Mouse (Mus musculus): ENCODE data around the gene Abcg1.

DNA sequence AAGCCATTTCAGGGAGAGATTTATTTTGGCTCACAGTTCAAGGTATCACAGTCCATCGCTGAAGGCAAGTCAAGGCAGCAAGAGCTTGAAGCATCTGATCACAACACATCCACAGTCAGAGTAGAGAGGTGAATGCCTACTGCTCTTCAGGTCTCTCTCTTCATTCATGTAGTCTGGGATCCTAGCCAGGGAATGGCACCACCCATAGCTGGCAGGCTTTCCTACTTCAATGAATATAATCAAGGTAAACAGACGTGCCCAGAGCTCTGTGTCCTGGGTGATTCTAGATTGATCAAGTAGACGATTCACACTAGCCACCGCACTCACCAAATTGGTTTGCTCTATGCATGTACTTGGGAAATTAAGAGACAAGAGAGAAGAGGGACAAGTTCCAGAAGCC lies 25.1 kb upstream of the Abcg1 start:
- no peak for TF ChIP-seq POLR2A (IDR thresholded peaks at IDR 0.05; ENCODE audit: insufficient read depth, low read length)
- no peak for TF ChIP-seq EP300 (IDR thresholded peaks at IDR 0.05; ENCODE audit: insufficient read depth, low read depth, low read length)
- no peak for TF ChIP-seq CTCF (IDR thresholded peaks at IDR 0.05; ENCODE audit: low read depth, low read length)
